ENCODE assay signal across 7 mouse cellular contexts in the genomic region with DNA sequence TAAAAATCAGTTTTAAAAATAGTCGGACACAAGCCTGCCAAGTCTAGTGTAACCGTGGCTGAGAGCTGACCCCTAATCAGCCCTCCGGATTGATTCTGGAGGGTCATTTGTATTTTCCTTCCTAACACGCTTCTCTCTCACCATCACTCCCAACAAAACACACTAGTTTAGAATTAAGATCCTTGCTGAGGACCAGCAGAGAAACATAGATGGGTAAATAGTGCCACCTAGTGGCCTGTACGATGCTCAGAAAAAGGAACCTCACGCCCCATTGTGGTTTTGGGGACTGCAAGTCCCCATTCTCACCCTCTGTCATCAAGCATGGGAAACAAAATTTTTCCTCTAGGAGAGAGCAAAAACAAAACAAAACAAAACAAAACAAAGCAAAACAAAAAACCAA.
DNase-seq lines count a peak whose midpoint lies in the region.

No protein-coding gene starts in this region.

- DNase-seq in CD4-positive helper T cell, adult 2 months (ENCODE audit: low read depth, low spot score), result peak; percentile 48
- DNase-seq in Muller cell, postnatal 12 days (ENCODE audit: inconsistent ontology term), result peak; percentile 71
- peak; percentile 37 to 62 for DNase-seq in cerebellum, postnatal 36 days
- DNase-seq in heart, adult 8-10 months (ENCODE audit: low spot score), result peak; percentile 42
- DNase-seq in layer of hippocampus, adult 11-12 months (ENCODE audit: low spot score), result peak; percentile 83
- peak; percentile 56 for DNase-seq in lung, postnatal 14 days
- DNase-seq in right cerebral cortex, postnatal 4 days, result peak; percentile 46

Comparison
In these comparisons a context has a peak if more than half of its experiments do, and no peak if none do; other contexts are left out.
1. Peak in every context shown above with its lines: DNase-seq.